Mouse (Mus musculus) cerebellum, adult 9-11 months (tissue): ENCODE data around the gene Adcy2.

Experiments
- DNase-seq: peaks from one replicate; pipeline ENCODE4 v3.0.0; 2022

Gene Adcy2

GRCm38 (mm10) chr13:68959406-68959805 is 39.9 kb downstream of the Adcy2 start:
- no peak for DNase-seq

- DNase-seq, result no peak
Observed at GRCm38 (mm10) chr13:68942735-68943134, 56.6 kb downstream of the Adcy2 start.

DNA sequence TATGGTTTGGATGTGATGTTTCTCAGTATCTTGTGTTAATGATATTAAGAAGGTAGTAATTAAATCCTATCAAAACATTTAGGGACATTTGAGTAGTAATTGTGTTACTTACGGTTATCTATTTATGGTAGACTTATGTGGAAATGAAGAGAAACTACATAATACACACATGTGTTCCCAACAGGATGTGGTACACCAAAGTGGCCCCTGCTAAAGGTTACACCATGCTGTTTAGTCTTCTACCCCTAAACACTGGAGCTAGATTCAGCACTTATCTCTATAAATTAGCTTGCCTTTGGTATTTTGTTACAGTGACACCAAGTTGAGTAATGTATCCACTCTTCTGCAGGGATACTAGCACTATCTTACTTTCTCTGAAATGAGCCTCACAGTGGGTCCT is 57.9 kb downstream of the Adcy2 start:
- no peak for DNase-seq

- DNase-seq, result no peak
Observed at GRCm38 (mm10) chr13:68932283-68932647, 67.1 kb downstream of the Adcy2 start.

GRCm38 (mm10) chr13:68931602-68932282 is 67.6 kb downstream of the Adcy2 start:
- DNase-seq, result no peak

DNA sequence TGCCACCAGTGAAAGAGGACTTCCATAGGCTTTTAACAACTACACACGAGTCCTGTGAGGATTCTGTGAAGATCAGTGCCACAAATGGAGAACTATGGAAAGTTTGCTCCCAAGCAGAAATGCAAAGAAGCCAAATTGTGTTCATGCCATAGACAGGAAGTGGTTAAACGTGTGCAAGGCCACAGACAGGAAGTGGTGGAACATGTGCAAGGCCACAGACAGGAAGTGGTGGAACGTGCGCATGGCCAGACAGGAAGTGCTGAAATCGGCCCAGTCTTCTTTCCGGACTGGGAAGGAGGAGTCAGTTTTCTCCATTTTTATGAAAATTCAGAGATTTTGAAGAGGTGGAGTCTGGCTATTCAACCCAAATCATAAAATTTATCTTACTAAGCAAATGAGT is 70.9 kb downstream of the Adcy2 start:
- DNase-seq, result no peak

DNA sequence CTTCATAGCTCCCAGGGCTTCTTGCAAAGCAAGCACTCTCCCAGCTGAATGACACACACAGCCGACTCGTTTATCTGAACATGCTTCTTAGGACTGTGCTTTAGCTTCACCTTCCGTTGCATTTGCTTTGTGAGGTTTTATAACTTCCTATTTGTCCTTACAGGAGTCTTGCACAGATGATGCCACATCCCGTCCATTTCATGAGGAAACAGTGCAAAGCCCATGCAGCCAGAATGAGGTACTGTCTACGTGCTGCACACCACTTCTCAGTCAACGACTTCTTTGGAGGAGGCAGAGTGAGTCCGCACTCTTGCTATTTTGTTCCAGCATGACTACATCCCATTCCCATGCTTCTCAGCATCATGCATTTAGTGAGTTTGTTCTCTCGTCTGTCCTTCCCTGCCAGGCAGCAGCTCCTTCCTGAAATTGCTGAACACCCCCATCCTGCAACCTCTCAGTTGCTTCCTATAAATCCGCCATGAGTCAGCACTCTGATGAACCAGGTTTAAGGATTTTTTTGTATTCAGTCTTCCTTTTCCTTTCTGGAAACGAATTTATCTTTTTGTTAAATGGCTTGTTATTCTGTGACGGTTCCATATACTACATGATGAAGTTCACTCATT is 85.6 kb downstream of the Adcy2 start:
- DNase-seq, result no peak

DNA sequence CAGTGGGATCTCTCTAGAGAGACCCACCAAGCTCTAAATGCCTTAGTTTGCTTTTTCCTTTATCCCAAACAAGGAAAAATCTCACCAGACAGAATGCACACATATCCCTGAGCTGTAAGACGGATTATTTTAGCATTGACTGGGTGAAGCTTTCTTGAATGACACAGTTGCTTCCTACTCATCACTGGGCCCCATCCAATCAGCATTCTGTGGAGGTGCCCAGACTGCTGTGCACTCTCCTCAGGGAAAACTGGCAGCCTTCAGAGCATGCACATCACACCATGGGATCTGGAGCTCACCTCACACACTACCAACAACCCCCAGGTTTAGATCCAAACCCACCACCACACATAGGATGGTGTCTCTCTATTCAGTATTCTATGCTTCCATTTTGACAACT is 92.7 kb downstream of the Adcy2 start:
- no peak for DNase-seq

GRCm38 (mm10) chr13:68902708-68903107 is 96.6 kb downstream of the Adcy2 start:
- DNase-seq, result no peak

GRCm38 (mm10) chr13:68889929-68890593 is 109.3 kb downstream of the Adcy2 start:
- DNase-seq, result no peak

- DNase-seq, result no peak
Observed at GRCm38 (mm10) chr13:68868776-68869175, 130.6 kb downstream of the Adcy2 start.

DNA sequence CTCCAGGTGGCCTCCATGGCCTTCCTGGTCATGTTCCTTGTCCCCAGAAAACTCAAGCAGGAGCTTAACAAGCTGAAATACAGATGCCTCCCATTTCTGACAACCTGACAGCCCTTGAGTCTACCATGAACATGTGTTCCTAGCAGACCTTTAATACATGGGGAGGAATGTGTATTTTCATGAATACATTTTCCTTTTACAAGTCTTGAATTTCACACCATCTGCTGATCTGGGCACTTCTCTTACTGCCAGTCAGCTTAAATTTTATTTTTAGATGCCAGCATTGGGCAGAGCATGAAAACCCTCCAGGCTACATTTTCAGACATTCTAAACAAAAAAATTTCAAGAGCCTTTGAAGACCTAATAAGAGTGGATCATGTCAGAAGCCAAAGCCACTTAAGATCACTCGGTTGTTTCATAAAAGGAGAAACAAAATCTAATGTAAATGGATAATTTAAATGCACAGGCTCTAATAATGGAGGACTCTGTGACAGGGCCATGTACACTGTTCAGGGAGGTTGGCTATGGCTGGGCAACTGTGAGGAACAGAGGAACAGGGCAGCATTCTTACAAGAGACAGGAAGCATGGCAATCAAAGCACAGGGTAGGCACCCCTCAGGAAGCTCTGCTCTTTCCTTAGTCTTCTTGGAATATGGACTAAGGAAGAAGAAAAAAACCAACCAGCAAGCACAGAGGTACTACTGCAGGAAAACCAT is 131.2 kb downstream of the Adcy2 start:
- DNase-seq, result no peak

- no peak for DNase-seq
Observed at GRCm38 (mm10) chr13:68860036-68860435, 139.3 kb downstream of the Adcy2 start.

DNA sequence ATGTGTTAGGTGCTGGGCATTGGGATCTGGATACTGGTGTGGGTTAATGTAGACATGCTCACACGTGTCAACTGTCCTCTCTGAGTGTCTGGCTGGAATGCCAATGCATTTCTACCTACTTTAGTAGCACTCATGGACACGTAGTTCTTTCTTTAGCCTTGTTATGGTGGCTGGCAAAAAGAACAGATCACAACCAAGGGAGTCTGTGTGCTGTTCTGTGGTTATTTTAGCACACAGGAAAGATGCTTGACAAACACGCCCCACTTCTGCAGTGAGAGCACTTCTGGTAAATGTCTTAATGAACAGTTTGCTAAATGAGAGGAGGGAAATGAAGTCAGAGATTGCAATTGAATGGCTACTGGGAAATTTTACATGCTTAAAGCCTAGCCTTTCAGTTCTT is 151.1 kb downstream of the Adcy2 start:
- no peak for DNase-seq

GRCm38 (mm10) chr13:68839517-68839916 is 159.8 kb downstream of the Adcy2 start:
- DNase-seq, result no peak

- DNase-seq, result no peak
Observed at GRCm38 (mm10) chr13:68836183-68836582, 163.2 kb downstream of the Adcy2 start.

GRCm38 (mm10) chr13:68835424-68836045 is 163.8 kb downstream of the Adcy2 start:
- DNase-seq, result no peak

DNA sequence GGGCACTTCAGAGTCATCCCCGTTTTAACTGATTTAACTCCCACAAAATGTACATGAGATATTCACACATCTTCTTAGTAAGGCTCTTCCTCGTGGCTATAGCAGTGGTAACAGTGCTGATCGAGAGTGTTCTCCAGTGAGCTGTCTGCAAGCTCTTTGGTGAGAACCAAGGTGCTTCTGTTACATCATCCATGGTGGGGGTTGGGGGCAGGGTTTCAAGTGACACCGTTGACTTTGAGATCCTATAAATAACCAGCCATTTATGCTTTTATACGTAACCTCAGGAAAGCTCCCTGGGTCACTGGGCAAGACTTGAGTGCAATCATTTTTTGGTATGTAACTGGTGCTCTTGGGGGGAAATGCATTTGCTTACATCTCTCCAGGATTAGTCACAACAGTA is 167.2 kb downstream of the Adcy2 start:
- DNase-seq, result no peak

DNA sequence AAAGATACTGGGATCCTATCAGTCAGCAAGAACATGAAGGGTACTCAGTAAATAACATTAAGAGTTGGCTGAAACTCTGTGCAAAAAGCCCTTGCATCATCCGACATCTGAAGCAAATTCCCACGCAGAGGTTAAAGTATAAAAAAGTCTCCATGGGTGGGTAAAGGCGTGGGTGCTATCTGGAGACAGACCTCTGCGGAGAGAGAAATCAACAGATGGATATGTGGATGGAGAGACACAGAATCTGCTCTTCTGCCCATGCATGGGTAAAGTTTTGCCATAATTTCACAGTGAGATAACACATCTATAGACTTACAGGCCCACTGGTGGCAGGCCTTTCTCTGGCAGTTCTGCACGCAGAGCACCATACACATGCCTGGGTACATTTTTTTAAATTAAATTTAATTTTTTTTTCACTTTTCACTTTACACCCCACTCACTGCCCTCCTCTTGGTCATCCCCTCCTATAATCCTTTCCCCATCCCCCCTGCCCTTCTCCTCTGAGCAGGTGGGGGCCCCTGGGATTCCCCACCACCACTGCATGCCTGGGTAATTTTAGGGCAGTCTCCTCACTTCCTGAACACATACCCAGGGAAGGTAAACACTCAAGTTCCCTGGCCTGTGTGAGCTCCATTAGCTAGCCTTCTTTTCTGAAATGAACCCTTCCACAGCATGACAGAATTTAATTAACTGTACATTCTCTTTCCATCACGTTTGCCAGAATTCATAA is 169.1 kb downstream of the Adcy2 start:
- DNase-seq, result no peak

DNA sequence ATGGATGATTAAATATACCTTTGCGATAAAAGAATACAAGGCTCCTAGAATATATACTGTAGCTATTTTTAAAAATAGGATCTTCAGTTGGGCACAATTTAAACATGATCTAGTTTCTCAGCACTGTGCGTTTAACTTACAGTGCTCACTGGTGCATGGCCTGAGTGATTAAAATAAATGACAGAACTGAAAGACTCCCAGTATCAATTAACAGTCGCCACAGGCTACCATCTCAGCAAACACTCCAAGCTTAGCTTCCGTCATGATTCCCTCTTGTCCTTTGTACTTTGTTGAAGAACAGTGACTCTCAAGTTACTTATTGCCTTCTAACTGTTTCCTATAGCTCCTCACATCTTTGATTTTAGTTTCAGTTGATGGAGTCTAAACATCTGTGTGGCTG is 170.9 kb downstream of the Adcy2 start:
- no peak for DNase-seq

DNA sequence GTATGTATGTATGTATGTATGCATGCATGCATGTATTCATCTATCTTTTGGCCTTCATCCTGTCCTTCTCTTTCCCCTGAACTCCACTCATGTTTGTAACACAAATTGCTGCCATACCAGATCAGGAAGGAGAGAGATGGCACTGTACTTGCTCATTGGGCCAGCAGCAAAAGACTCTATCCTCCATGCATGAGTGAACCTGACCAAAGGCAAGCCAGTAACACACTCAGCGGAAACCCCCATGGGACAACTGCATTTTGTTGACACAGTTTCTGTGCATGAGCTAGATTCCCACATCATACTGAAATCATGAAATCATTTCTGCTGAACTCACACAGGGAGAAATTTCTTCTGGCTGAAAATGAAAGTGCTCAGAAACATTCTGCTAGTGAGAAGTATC is 172.9 kb downstream of the Adcy2 start:
- DNase-seq, result no peak

GRCm38 (mm10) chr13:68820858-68821579 is 178.3 kb downstream of the Adcy2 start:
- DNase-seq, result no peak
